Mouse (Mus musculus): ENCODE data around the gene Tbc1d22a. TPM values are rescaled to one million over a fixed set of nuclear protein-coding genes. Genes with fewer than 3 reads are reported as not detected.

Gene Tbc1d22a
- polyA plus RNA-seq, 1 experiment from 2014 or later = 8.1 TPM

DNA sequence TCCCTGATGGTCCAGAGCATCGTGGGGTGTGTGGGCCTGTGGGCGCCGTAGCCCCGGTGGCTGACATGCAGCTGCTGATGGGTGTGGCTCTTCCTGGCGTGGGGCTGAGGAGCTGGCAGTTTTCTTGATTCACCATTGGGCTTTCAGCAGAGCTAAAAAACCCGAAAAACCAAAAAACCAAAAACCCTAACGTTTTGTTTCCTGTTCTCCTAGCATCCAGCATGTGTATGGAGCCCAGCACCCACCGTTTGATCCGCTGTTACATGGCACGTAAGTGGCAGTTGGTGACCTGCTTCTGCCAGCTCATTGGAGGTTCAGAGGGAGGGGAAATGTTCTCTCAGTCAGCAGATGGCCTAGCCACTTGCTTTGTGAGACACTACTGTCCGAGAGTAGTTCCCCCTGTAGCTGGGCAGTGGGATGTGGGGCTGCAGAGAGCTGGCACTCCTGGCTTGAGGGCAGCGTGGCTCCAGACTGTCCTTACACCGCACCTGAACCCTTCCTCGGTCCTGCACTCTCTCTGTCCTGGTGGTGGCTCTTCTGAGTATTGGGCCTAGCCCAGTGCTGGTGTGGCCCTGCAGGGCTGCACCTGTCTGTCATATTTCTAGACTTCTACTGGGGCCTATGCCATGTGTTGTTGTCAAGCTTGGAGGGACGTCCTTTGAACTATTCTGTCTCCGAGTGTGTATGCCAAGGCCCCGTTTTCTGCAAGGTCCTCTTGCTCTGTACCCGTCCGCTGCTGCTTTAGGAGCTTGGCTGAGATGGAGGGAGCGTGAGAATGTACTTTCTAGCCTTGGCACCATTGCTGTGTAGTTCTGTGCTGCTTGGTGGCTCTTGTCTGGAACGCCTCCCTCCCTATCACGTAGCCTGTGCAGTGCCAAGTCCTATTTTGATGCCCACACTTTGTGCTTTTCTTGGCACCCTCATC, 20.5 kb downstream of the Tbc1d22a start:
- Histone ChIP-seq H3K27me3 (ENCODE audit: control insufficient read depth, insufficient read depth, low read length) (no peaks in the 10 kb centered on the region), H3K27ac (ENCODE audit: low read depth, low read length) (no peak overlapping the region), H3K4me2 (no peak overlapping the region), H3K36me3 (ENCODE audit: control insufficient read depth, insufficient read depth, low read length) (no peaks in the 10 kb centered on the region), H3K4me3 (ENCODE audit: low read depth, low read length) (no peak overlapping the region), H3K9ac (ENCODE audit: low read length) (no peak overlapping the region), H3K4me1 (ENCODE audit: control insufficient read depth, insufficient read depth, low read length) (no peaks in the 10 kb centered on the region), H3K9me3 (ENCODE audit: control insufficient read depth, low read length) (no peaks in the 10 kb centered on the region)
- DNase-seq (ENCODE audit: low spot score, missing footprints) (peak; percentile 45), ATAC-seq (ENCODE audit: low FRiP score) (no peak)
- 87% methylated on average over 22 of the region's 22 CpGs for WGBS

DNA sequence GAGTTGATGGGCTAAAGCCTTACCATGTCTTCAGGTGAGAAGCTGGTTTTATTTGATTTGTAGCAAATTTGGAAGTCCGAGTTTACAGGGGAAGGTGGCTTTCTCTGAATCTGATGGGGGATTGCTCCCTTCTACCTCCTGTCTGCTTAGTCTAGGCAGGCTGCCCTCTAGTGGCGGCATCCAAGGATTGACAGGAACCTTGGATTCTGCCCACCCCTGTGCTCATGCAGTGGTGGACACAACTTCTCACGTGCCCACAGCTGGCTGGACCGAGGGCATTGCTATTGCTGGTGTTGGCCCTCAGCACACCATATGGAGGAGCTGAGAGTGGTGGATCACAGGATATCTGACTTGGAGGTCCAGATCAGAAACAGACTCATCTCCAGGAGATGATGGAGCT, 22.0 kb downstream of the Tbc1d22a start:
- ATAC-seq (ENCODE audit: low FRiP score) = no peak

DNA sequence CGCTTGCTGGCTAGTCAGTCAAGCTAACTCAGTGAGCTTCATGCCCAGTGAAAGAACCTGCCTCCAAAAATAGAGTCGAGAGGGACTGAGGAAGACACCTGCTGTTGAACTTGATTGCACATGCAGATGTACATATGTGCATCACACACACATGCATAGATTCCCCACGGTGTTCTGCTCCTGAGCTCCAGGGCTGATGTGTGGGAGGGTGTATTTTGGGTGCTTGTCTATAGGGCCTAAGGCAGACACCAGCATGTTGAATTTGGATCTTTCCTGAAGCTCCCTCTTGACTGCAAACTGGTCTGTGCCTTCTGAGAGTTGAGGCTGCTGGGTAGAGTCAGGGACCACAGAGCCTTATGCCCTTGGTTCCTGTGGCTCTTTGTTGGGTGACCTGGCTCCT, 23.8 kb downstream of the Tbc1d22a start:
- no peaks in the 10 kb centered on the region for H3K9me3 ChIP-seq (ENCODE audit: control insufficient read depth, low read length)
- no peak for ATAC-seq (ENCODE audit: low FRiP score)
- peak; percentile 26 for DNase-seq (ENCODE audit: low spot score, missing footprints)
- H3K4me3 ChIP-seq (ENCODE audit: low read depth, low read length) = no peak overlapping the region
- H3K27ac ChIP-seq (ENCODE audit: low read depth, low read length) = no peak overlapping the region
- H3K9ac ChIP-seq (ENCODE audit: low read length) = no peak overlapping the region
- WGBS = 85% methylated on average over 3 of the region's 3 CpGs
- no peak overlapping the region for H3K4me2 ChIP-seq
- no peaks in the 10 kb centered on the region for H3K27me3 ChIP-seq (ENCODE audit: control insufficient read depth, insufficient read depth, low read length)
- no peaks in the 10 kb centered on the region for H3K4me1 ChIP-seq (ENCODE audit: control insufficient read depth, insufficient read depth, low read length)
- no peaks in the 10 kb centered on the region for H3K36me3 ChIP-seq (ENCODE audit: control insufficient read depth, insufficient read depth, low read length)

More for the DNA sequence above, 22.0 kb downstream of the Tbc1d22a start:
- no peaks in the 10 kb centered on the region for H3K9me3 ChIP-seq (ENCODE audit: control insufficient read depth, low read length)
- H3K27me3 ChIP-seq (ENCODE audit: control insufficient read depth, insufficient read depth, low read length) = no peaks in the 10 kb centered on the region
- no peaks in the 10 kb centered on the region for H3K36me3 ChIP-seq (ENCODE audit: control insufficient read depth, insufficient read depth, low read length)
- H3K9ac ChIP-seq (ENCODE audit: low read length) = no peak overlapping the region
- H3K4me1 ChIP-seq (ENCODE audit: control insufficient read depth, insufficient read depth, low read length) = no peaks in the 10 kb centered on the region
- H3K27ac ChIP-seq (ENCODE audit: low read depth, low read length) = no peak overlapping the region
- no peak overlapping the region for H3K4me3 ChIP-seq (ENCODE audit: low read depth, low read length)
- DNase-seq (ENCODE audit: low spot score, missing footprints) = peak; percentile 90
- H3K4me2 ChIP-seq = no peak overlapping the region
- WGBS = 45% methylated on average over 4 of the region's 4 CpGs

DNA sequence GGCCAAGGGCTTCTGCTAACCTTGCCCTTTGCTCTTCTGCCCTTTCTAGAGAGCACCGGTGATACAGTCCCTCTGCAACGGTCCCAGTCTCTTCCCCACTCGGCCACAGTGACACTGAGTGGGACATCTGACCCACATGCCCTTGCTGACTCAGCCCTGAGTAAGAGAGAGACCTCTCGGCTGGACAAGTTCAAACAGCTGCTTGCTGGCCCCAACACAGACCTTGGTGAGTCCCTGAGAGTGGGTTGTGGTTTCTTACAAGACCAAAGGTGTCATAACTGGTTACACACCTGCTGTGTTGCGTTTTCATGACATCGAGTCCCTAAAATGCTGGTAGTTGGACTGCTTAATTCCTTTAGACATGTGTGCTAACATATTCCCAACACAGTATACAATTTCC, 24.8 kb downstream of the Tbc1d22a start:
- DNase-seq (ENCODE audit: low spot score, missing footprints) (peak; percentile 62), ATAC-seq (ENCODE audit: low FRiP score) (no peak)
- no peaks in the 10 kb centered on the region for H3K36me3 ChIP-seq (ENCODE audit: control insufficient read depth, insufficient read depth, low read length)
- no peak overlapping the region for H3K4me2 ChIP-seq
- 88% methylated on average over 6 of the region's 6 CpGs for WGBS
- H3K9me3 ChIP-seq (ENCODE audit: control insufficient read depth, low read length) = no peaks in the 10 kb centered on the region
- H3K27ac ChIP-seq (ENCODE audit: low read depth, low read length) = no peak overlapping the region
- H3K4me1 ChIP-seq (ENCODE audit: control insufficient read depth, insufficient read depth, low read length) = no peaks in the 10 kb centered on the region
- no peak overlapping the region for H3K9ac ChIP-seq (ENCODE audit: low read length)
- no peaks in the 10 kb centered on the region for H3K27me3 ChIP-seq (ENCODE audit: control insufficient read depth, insufficient read depth, low read length)
- H3K4me3 ChIP-seq (ENCODE audit: low read depth, low read length) = no peak overlapping the region

DNA sequence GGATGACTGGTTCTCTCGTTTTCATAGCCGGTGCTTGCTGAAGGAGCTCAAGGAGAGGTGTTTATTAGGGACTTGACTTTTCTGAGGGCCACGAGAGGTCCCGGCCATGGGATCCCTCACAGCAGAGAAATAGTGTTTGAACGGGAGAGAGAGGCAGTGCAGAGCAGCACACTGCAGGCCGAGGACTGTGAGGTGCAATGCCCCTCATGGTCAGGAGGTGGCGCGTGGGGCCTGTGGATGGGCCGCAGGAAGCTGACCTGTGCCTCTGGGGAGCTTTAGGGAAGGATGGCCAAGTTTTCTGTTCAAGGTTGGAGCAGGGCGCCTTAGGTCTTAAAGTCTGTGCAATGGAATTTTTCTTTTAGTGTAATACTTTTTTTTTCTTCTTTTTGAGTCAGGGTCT, 25.5 kb downstream of the Tbc1d22a start:
- WGBS = 33% methylated on average over 10 of the region's 10 CpGs
- ATAC-seq (ENCODE audit: low FRiP score) (0 out of 2 replicates have a peak, but pooled peaks have one; percentile 48), DNase-seq (ENCODE audit: low spot score, missing footprints) (peak; percentile 98)
- no peaks in the 10 kb centered on the region for H3K27me3 ChIP-seq (ENCODE audit: control insufficient read depth, insufficient read depth, low read length)
- no peak overlapping the region for H3K9ac ChIP-seq (ENCODE audit: low read length)
- H3K27ac ChIP-seq (ENCODE audit: low read depth, low read length) = no peak overlapping the region
- no peaks in the 10 kb centered on the region for H3K36me3 ChIP-seq (ENCODE audit: control insufficient read depth, insufficient read depth, low read length)
- no peaks in the 10 kb centered on the region for H3K9me3 ChIP-seq (ENCODE audit: control insufficient read depth, low read length)
- no peak overlapping the region for H3K4me2 ChIP-seq
- H3K4me3 ChIP-seq (ENCODE audit: low read depth, low read length) = no peak overlapping the region
- no peaks in the 10 kb centered on the region for H3K4me1 ChIP-seq (ENCODE audit: control insufficient read depth, insufficient read depth, low read length)

DNA sequence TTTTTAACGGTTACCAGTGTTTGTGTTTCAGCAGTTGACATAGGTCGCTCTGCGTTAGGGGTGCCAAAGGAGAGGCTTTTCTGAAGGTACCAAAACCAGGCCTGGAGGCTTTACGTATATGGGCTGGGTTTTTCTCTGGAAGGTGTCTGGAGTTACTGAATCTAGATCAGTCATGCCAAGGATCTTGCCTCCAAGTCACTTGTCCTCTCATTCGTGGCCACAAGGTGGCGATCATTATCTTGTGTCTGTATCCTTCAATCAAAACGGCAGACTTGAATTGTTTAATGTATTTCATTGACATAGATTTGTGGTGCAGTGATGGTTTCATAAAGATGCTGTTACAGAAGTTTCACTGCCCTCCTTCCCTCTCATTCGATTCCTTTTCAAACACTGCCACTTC, 29.4 kb downstream of the Tbc1d22a start:
- no peaks in the 10 kb centered on the region for H3K27me3 ChIP-seq (ENCODE audit: control insufficient read depth, insufficient read depth, low read length)
- H3K4me3 ChIP-seq (ENCODE audit: low read depth, low read length) = no peak overlapping the region
- no peaks in the 10 kb centered on the region for H3K36me3 ChIP-seq (ENCODE audit: control insufficient read depth, insufficient read depth, low read length)
- WGBS = 45% methylated on average over 8 of the region's 8 CpGs
- no peak overlapping the region for H3K9ac ChIP-seq (ENCODE audit: low read length)
- H3K27ac ChIP-seq (ENCODE audit: low read depth, low read length) = no peak overlapping the region
- no peak overlapping the region for H3K4me2 ChIP-seq
- ATAC-seq (ENCODE audit: low FRiP score) = no peak
- H3K9me3 ChIP-seq (ENCODE audit: control insufficient read depth, low read length) = no peaks in the 10 kb centered on the region
- H3K4me1 ChIP-seq (ENCODE audit: control insufficient read depth, insufficient read depth, low read length) = no peaks in the 10 kb centered on the region
- peak; percentile 94 for DNase-seq (ENCODE audit: low spot score, missing footprints)

DNA sequence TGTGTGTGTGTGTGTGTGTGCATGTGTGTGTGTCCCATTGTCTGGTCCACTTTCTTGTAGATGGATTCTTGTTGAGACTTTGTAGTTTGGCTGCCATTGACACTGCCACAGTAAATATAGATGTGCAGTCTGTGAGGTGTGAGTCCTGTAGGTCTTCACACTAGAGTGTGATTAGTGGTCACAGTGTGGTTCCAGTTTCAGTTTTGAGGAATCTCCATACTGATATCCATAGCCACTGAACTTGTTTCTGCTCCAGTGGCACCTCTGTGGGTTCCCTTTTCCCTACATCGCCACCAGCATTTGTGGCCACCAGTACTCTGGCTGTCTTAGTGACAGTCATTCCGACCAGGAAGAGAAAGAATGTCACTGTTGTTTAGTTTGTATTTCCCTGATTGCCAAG, 30.1 kb downstream of the Tbc1d22a start:
- H3K4me2 ChIP-seq = no peak overlapping the region
- no peak overlapping the region for H3K9ac ChIP-seq (ENCODE audit: low read length)
- 94% methylated on average over 2 of the region's 2 CpGs for WGBS
- ATAC-seq (ENCODE audit: low FRiP score) (no peak), DNase-seq (ENCODE audit: low spot score, missing footprints) (no peak)
- H3K27me3 ChIP-seq (ENCODE audit: control insufficient read depth, insufficient read depth, low read length) = no peaks in the 10 kb centered on the region
- no peaks in the 10 kb centered on the region for H3K9me3 ChIP-seq (ENCODE audit: control insufficient read depth, low read length)
- H3K4me3 ChIP-seq (ENCODE audit: low read depth, low read length) = no peak overlapping the region
- H3K36me3 ChIP-seq (ENCODE audit: control insufficient read depth, insufficient read depth, low read length) = no peaks in the 10 kb centered on the region
- no peak overlapping the region for H3K27ac ChIP-seq (ENCODE audit: low read depth, low read length)
- no peaks in the 10 kb centered on the region for H3K4me1 ChIP-seq (ENCODE audit: control insufficient read depth, insufficient read depth, low read length)

DNA sequence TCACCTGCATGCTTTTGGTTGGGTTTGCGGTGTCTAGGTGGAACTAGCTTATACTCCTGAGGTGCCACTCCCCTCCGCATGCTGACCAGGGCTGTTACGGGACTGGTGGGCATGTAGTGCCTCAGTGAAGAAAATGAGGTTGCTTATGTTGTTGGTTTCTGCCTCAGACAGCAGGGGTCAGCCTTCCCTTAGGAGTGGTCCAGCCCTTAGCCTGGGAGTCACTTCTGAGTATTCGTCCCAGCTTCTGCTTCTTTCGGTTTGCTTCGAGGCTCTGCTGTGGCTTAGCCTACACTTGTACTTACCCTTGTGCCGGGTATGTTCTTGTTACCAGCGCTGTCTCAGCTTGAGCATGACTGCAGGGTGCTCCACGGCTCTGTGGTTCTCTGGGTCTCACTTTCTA, 36.0 kb downstream of the Tbc1d22a start:
- peaks cover 6% of the 10 kb centered on the region; the same call in 1 of the 2 replicates for H3K4me1 ChIP-seq (ENCODE audit: control insufficient read depth, insufficient read depth, low read length)
- no peaks in the 10 kb centered on the region for H3K27me3 ChIP-seq (ENCODE audit: control insufficient read depth, insufficient read depth, low read length)
- H3K4me3 ChIP-seq (ENCODE audit: low read depth, low read length) = no peak overlapping the region
- 0 out of 2 replicates have a peak, but pooled peaks have one; percentile 27 for ATAC-seq (ENCODE audit: low FRiP score)
- H3K36me3 ChIP-seq (ENCODE audit: control insufficient read depth, insufficient read depth, low read length) = no peaks in the 10 kb centered on the region
- H3K4me2 ChIP-seq = no peak overlapping the region
- peak; percentile 89 for DNase-seq (ENCODE audit: low spot score, missing footprints)
- no peak overlapping the region for H3K27ac ChIP-seq (ENCODE audit: low read depth, low read length)
- H3K9me3 ChIP-seq (ENCODE audit: control insufficient read depth, low read length) = no peaks in the 10 kb centered on the region
- H3K9ac ChIP-seq (ENCODE audit: low read length) = no peak overlapping the region
- WGBS = 65% methylated on average over 9 of the region's 9 CpGs

DNA sequence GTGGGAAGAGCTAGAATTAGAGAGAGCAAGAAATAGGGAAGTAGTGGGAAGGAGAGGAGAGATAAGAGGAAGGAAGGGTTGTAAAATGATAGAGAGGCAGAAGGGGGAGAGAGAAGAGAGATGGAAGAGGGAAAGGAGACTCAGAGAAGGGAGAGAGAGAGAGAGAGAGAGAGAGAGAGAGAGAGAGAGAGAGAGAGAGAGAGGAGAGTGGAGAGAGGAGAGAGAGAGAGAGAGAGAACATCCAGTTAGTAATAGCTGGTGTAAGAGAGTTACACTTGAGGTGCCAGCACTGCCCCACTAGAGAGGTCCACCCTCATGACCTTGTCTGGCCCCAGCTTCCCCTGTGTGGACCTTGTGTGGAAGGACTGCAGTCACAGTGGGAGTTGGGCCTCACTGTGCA, 37.9 kb downstream of the Tbc1d22a start:
- ATAC-seq (ENCODE audit: low FRiP score) (no peak), DNase-seq (ENCODE audit: low spot score, missing footprints) (no peak)
- H3K9me3 ChIP-seq (ENCODE audit: control insufficient read depth, low read length) = no peaks in the 10 kb centered on the region
- no peak overlapping the region for H3K4me3 ChIP-seq (ENCODE audit: low read depth, low read length)
- H3K27ac ChIP-seq (ENCODE audit: low read depth, low read length) = no peak overlapping the region
- H3K4me1 ChIP-seq (ENCODE audit: control insufficient read depth, insufficient read depth, low read length) = peaks cover 6% of the 10 kb centered on the region; the same call in 1 of the 2 replicates
- H3K36me3 ChIP-seq (ENCODE audit: control insufficient read depth, insufficient read depth, low read length) = no peaks in the 10 kb centered on the region
- no peak overlapping the region for H3K9ac ChIP-seq (ENCODE audit: low read length)
- H3K4me2 ChIP-seq = no peak overlapping the region
- H3K27me3 ChIP-seq (ENCODE audit: control insufficient read depth, insufficient read depth, low read length) = no peaks in the 10 kb centered on the region

Data from midbrain, embryonic 11.5 days (tissue).